Mouse (Mus musculus) right cerebral cortex, postnatal 14 days (tissue): Measurements from ENCODE around the gene Farp1.
"Not testable (repeated sequence)": the region's sequence is repeated elsewhere in the genome, so short reads cannot be mapped to it uniquely, and the experiment has no call there.

Experiments
- DNase-seq: peaks from one replicate; pipeline ENCODE4 v3.0.0; 2022

Farp1 gene

GRCm38 (mm10) chr14:121034973-121035662, at the start of gene Farp1:
TSS of gene Farp1 (plus strand) at chr14:121035200.
- DNase-seq: peak; percentile 72

GRCm38 (mm10) chr14:120989126-120989525, 45.9 kb upstream of the Farp1 start:
- no peak for DNase-seq

GRCm38 (mm10) chr14:120997686-120998085, 37.3 kb upstream of the Farp1 start:
- no peak for DNase-seq

- DNase-seq: no peak
These were observed 34.2 kb upstream of the Farp1 start for GRCm38 (mm10) chr14:121000561-121001340.

- no peak for DNase-seq
These were observed 29.4 kb upstream of the Farp1 start for GRCm38 (mm10) chr14:121005621-121006020.

GRCm38 (mm10) chr14:121006021-121006420, 29.0 kb upstream of the Farp1 start:
- no peak for DNase-seq

GRCm38 (mm10) chr14:121015114-121015690, 19.8 kb upstream of the Farp1 start:
- no peak for DNase-seq

GRCm38 (mm10) chr14:121022403-121022802, 12.6 kb upstream of the Farp1 start:
- DNase-seq: no peak

- DNase-seq: no peak
These were observed 9.6 kb upstream of the Farp1 start for GRCm38 (mm10) chr14:121025381-121025780.

- DNase-seq: no peak
These were observed 3.6 kb upstream of the Farp1 start for GRCm38 (mm10) chr14:121031396-121031795.

GRCm38 (mm10) chr14:121034525-121034924, 475 bp upstream of the Farp1 start:
- DNase-seq: no peak

GRCm38 (mm10) chr14:121035663-121036473, 868 bp downstream of the Farp1 start:
- peak; percentile 67 for DNase-seq

- no peak for DNase-seq
These were observed 1.7 kb downstream of the Farp1 start for GRCm38 (mm10) chr14:121036612-121037221.

- DNase-seq: no peak
These were observed 2.3 kb downstream of the Farp1 start for GRCm38 (mm10) chr14:121037276-121037675.

- DNase-seq: no peak
These were observed 3.7 kb downstream of the Farp1 start for GRCm38 (mm10) chr14:121038676-121039075.

- DNase-seq: no peak
These were observed 9.1 kb downstream of the Farp1 start for GRCm38 (mm10) chr14:121044145-121044544.

- no peak for DNase-seq
These were observed 11.4 kb downstream of the Farp1 start for GRCm38 (mm10) chr14:121046313-121046961.

GRCm38 (mm10) chr14:121047780-121048179, 12.8 kb downstream of the Farp1 start:
- DNase-seq: no peak

- not testable (repeated sequence) for DNase-seq
These were observed 16.0 kb downstream of the Farp1 start for GRCm38 (mm10) chr14:121051002-121051401.

- DNase-seq: no peak
These were observed 18.1 kb downstream of the Farp1 start for GRCm38 (mm10) chr14:121053020-121053518.

- DNase-seq: no peak
These were observed 19.1 kb downstream of the Farp1 start for GRCm38 (mm10) chr14:121054062-121054461.

GRCm38 (mm10) chr14:121057750-121058149, 22.8 kb downstream of the Farp1 start:
- DNase-seq: no peak
